In the genomic region with DNA sequence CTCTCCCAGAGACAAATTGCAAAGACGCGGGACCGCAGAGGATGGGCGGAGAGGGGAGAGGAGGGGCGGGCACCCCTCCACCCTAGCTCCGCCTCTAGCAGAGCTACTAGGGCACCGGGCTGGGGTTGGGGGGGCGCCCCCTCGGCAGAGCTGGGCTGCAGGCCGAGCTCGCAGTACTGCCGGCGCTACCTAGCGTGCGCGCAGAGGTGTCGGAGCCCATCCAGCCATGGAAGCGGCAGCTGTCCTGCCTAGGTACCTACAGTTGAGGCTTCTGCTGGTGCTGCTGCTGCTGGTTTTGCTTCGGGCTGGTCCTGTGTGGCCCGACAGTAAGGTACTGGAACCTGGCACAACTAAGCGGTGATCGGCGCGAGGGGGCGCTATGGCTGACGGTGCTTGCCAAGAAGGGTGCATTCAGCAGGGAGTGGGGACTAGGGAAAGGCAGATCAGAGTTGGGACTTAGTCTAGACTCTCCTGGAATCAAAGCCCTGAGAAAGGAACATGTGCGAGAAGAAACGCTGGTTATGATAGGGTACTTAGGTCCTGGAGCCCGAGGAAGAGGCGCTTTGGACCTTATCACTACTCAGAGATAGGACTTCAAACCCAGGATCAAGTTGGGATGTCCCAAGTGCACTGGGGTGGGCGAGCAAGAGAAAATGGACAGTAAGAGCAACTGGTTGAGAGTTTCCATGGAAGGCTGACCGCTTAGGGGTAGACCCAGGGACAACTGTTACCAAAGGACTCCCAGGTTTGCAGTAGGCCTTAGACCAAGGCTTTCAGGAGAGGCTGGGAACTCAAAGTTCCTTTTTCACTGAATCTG, we compare ENCODE assay signal across 7 mouse cellular contexts. TPM values are rescaled to one million over a fixed set of nuclear protein-coding genes. Genes with fewer than 3 reads are reported as not detected.
DNase-seq lines count a peak whose midpoint lies in the region; ATAC-seq and TF ChIP-seq lines count a peak whose summit lies in the region.

Gene Olfml2a (plus strand): TSS at position 128 of the 817 bp plus-strand sequence.

- DNase-seq in adrenal gland, postnatal 25 days: peak; percentile 86
- peak; percentile 78 for DNase-seq in embryonic facial prominence, embryonic 11.5 days (ENCODE audit: low spot score)
- DNase-seq in heart, adult 2 months: peak; percentile 73 to 77
- DNase-seq in kidney, adult 18-20 months: peak; percentile 77
- peak; percentile 74 for DNase-seq in liver
- DNase-seq in spleen, postnatal 14 days (ENCODE audit: low spot score in 2 of 2): peak; percentile 32 to 63

- no peaks in the 10 kb centered on the region for H3K36me3 ChIP-seq in embryonic facial prominence, embryonic 11.5 days (replicated peaks; ENCODE audit: control insufficient read depth, insufficient read depth, low read depth, low read length)
- H3K36me3 ChIP-seq in heart, adult 2 months (ENCODE audit: control insufficient read depth, insufficient read depth, low read length): no peaks in the 10 kb centered on the region
- H3K36me3 ChIP-seq in midbrain, embryonic 16.5 days (ENCODE audit: control insufficient read depth, insufficient read depth, low read length): no peaks in the 10 kb centered on the region

- H3K27ac ChIP-seq in embryonic facial prominence, embryonic 11.5 days (replicated peaks; ENCODE audit: low read depth, low read length): no peak within 1 kb of the TSS
- H3K27ac ChIP-seq in heart, adult 2 months: peak within 1 kb of the TSS; percentile 29; the same call in 1 of the 2 replicates
- no peak within 1 kb of the TSS for H3K27ac ChIP-seq in midbrain, embryonic 16.5 days (ENCODE audit: low read length)

- H3K9me3 ChIP-seq in embryonic facial prominence, embryonic 11.5 days (replicated peaks; ENCODE audit: control insufficient read depth, low read length): no peaks in the 10 kb centered on the region
- no peaks in the 10 kb centered on the region for H3K9me3 ChIP-seq in midbrain, embryonic 16.5 days (replicated peaks; ENCODE audit: control insufficient read depth, low read length, poor library complexity, severe bottlenecking)

- TF ChIP-seq EP300 in heart, adult 2 months (IDR thresholded peaks at IDR 0.05; ENCODE audit: insufficient read depth, low read depth, low read length): no peak

- 9% methylated on average over 30 of the region's 32 CpGs for WGBS in embryonic facial prominence, embryonic 11.5 days
- 12% methylated on average over 30 of the region's 32 CpGs for WGBS in heart, adult 2 months
- WGBS in midbrain, embryonic 16.5 days: 8% methylated on average over 31 of the region's 32 CpGs

- peaks cover 7% of the 10 kb centered on the region; the same call in 1 of the 2 replicates for H3K4me1 ChIP-seq in embryonic facial prominence, embryonic 11.5 days (ENCODE audit: control insufficient read depth, insufficient read depth, low read length)
- H3K4me1 ChIP-seq in heart, adult 2 months (ENCODE audit: control insufficient read depth, insufficient read depth, low read length): peaks cover 2% of the 10 kb centered on the region; the same call in 1 of the 2 replicates
- peaks cover 7% of the 10 kb centered on the region for H3K4me1 ChIP-seq in midbrain, embryonic 16.5 days (ENCODE audit: control insufficient read depth, insufficient read depth, low read length)

- H3K4me2 ChIP-seq in embryonic facial prominence, embryonic 11.5 days (ENCODE audit: low read depth, low read length): peak within 1 kb of the TSS; percentile 86
- H3K4me2 ChIP-seq in midbrain, embryonic 16.5 days (ENCODE audit: low read length): peak within 1 kb of the TSS; percentile 86

- TF ChIP-seq CTCF in heart, adult 2 months (IDR thresholded peaks at IDR 0.05): peak; percentile 69

- H3K4me3 ChIP-seq in embryonic facial prominence, embryonic 11.5 days (ENCODE audit: low read depth, low read length): peak within 1 kb of the TSS; percentile 39
- peak within 1 kb of the TSS; percentile 50 for H3K4me3 ChIP-seq in heart, adult 2 months
- H3K4me3 ChIP-seq in midbrain, embryonic 16.5 days (ENCODE audit: low read depth, low read length): peak within 1 kb of the TSS; percentile 40

- peak within 1 kb of the TSS; percentile 65 for H3K9ac ChIP-seq in embryonic facial prominence, embryonic 11.5 days (replicated peaks; ENCODE audit: low read length)
- H3K9ac ChIP-seq in heart, adult 2 months (ENCODE audit: low read depth, low read length): peak within 1 kb of the TSS; percentile 51
- peak within 1 kb of the TSS; percentile 66 for H3K9ac ChIP-seq in midbrain, embryonic 16.5 days (ENCODE audit: low read depth, low read length)

- ATAC-seq in embryonic facial prominence, embryonic 11.5 days (replicated peaks; ENCODE audit: insufficient number of reproducible peaks, low FRiP score, low TSS enrichment, low read depth): peak; percentile 77
- peak; percentile 44 for ATAC-seq in midbrain, embryonic 16.5 days

- no peaks in the 10 kb centered on the region for H3K79me2 ChIP-seq in heart, adult 2 months (replicated peaks; ENCODE audit: control insufficient read depth, insufficient read depth, low read length)

- intact Hi-C loops in heart, adult 2 months (cut with DNase I): no loop called here

- no peak for TF ChIP-seq POLR2A in heart, adult 2 months (IDR thresholded peaks at IDR 0.05; ENCODE audit: insufficient read depth, low read depth, low read length)

- H3K27me3 ChIP-seq in embryonic facial prominence, embryonic 11.5 days (ENCODE audit: control insufficient read depth, insufficient read depth, low read length): no peaks in the 10 kb centered on the region; the same call in 1 of the 2 replicates
- H3K27me3 ChIP-seq in heart, adult 2 months (ENCODE audit: control insufficient read depth, insufficient read depth, low read length): no peaks in the 10 kb centered on the region
- peaks cover 5% of the 10 kb centered on the region for H3K27me3 ChIP-seq in midbrain, embryonic 16.5 days (ENCODE audit: control insufficient read depth, insufficient read depth, low read depth, low read length)

RNA-seq across cellular contexts. Expression of gene Olfml2a, which starts in this region (rescaled TPM):
- total RNA-seq in adrenal gland, postnatal 25 days (2021): 9.3 and 10.6 TPM in 2 replicates
- 2.3 and 2.5 TPM in 2 replicates for polyA plus RNA-seq in embryonic facial prominence, embryonic 11.5 days (2014; fragmentation: Nextera tagmentation; extraction: Ambion mirVana)
- total RNA-seq in heart, adult 2 months (2021): 1 to 10 TPM; 3.0 to 3.8 TPM
- 2.9 and 6.6 TPM in 2 replicates for polyA plus RNA-seq in heart, adult 2 months (2012; rRNA removed)
- 3.2 and 3.5 TPM in 2 replicates for polyA plus RNA-seq in midbrain, embryonic 16.5 days (2015; fragmentation: Nextera tagmentation; extraction: Ambion mirVana)
